Mouse (Mus musculus): ENCODE results near the gene Adprhl2. TPM values are rescaled to one million over a fixed set of nuclear protein-coding genes. Genes with fewer than 3 reads are reported as not detected.

Adprhl2 gene
- polyA plus RNA-seq, 1 experiment from 2014 or later: 92.3 TPM

- H3K9me3 ChIP-seq: peaks cover 4% of the 10 kb centered on the region; the same call in 1 of the 2 replicates
- 59% methylated on average over 4 of the region's 4 CpGs for WGBS
- peaks cover 61% of the 10 kb centered on the region for H3K27me3 ChIP-seq (replicated peaks; ENCODE audit: low read depth, poor library complexity, severe bottlenecking)
- DNase-seq (ENCODE audit: low spot score): no peak
- no peaks in the 10 kb centered on the region for H3K36me3 ChIP-seq (replicated peaks)
- H3K27ac ChIP-seq (replicated peaks): no peak overlapping the region
- peaks cover 43% of the 10 kb centered on the region for H3K4me1 ChIP-seq
- no peak overlapping the region for H3K4me3 ChIP-seq
Observed at GRCm38 (mm10) chr4:126303877-126304276, 17.6 kb downstream of the Adprhl2 start.

DNA sequence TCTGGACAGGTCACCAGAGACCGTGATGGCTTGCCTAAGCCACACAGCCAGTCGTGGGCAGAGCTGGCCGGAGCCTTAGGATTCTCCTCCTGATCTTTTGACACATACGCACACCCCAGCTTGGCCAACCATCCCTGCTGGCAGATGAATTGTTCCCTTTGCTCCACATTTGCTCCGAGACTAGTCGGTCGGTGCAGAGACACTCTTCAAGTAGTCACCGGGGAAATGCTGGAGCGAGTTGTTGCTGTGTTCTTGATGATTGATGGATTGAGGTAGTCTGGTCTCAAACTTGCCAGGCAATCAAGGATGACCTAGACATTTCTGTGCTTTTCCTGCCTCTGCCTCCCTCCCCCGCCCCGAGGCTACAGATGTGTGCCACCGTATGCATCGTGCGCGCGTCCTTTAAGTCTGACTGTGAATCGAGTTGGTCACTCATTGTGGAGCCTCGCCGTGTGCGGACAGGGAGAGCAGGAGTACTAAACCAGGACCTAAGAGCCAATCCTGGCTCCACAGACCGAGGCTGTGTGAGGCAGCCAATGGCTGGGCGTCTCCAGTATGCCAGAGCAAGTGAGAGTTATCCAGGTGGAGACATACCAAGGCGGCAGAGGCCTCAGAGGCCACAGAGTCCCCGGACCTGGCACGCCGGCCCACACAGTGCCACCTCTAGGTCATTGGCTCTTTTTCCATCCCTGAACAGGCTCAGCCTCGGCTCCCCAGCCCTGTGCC is 19.8 kb downstream of the Adprhl2 start:
- Histone ChIP-seq H3K27me3 (replicated peaks; ENCODE audit: low read depth, poor library complexity, severe bottlenecking) (peaks cover 78% of the 10 kb centered on the region), H3K4me1 (peaks cover 52% of the 10 kb centered on the region), H3K9me3 (peaks cover 4% of the 10 kb centered on the region; the same call in 1 of the 2 replicates), H3K4me3 (peak overlapping the region; percentile 59), H3K36me3 (replicated peaks) (0 out of 2 replicates have a peak, but pooled peaks cover 5% of the 10 kb centered on the region), H3K27ac (replicated peaks) (peak overlapping the region; percentile 83)
- WGBS: 3% methylated on average over 27 of the region's 27 CpGs
- DNase-seq (ENCODE audit: low spot score): peak; percentile 60

DNA sequence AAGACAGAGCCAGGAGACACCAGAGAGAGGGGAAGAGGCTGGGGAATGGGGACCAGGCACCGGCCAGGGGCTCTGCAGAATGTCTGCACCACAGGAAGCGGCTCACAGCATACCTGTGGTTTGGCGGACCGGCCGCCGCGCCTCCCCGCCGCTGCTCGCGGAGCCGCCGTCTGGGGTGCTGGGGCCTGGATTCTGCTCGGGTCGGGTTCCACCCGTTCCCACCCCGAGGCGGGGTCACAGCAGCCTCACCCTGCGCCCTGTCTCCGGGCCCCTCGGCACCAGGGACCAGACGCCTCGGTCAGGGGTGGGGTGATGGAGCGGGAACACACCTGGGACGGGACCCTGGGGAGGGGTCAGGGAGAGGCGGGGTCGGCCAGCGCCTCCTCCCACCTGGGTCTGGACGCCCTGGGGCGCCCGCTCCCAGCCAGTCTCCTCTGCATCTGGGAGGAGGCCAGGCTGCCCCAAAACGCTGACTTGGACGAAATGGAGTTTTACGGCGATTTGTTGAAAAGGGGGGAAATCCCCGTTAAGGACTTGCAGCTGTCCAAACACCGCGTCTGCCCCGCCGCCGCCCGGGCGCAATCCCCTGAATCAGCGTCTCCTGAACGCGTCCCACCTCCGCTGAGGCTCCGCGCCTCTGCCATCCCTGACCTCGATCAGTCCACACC is 20.5 kb downstream of the Adprhl2 start:
- Histone ChIP-seq H3K27me3 (replicated peaks; ENCODE audit: low read depth, poor library complexity, severe bottlenecking) (peaks cover 85% of the 10 kb centered on the region), H3K9me3 (peaks cover 2% of the 10 kb centered on the region; the same call in 1 of the 2 replicates), H3K4me3 (peak overlapping the region; percentile 59), H3K27ac (replicated peaks) (peak overlapping the region; percentile 83), H3K36me3 (replicated peaks) (0 out of 2 replicates have a peak, but pooled peaks cover 5% of the 10 kb centered on the region), H3K4me1 (peaks cover 57% of the 10 kb centered on the region)
- DNase-seq (ENCODE audit: low spot score): peak; percentile 82
- WGBS: under 1% methylated on average over 50 of the region's 50 CpGs

DNA sequence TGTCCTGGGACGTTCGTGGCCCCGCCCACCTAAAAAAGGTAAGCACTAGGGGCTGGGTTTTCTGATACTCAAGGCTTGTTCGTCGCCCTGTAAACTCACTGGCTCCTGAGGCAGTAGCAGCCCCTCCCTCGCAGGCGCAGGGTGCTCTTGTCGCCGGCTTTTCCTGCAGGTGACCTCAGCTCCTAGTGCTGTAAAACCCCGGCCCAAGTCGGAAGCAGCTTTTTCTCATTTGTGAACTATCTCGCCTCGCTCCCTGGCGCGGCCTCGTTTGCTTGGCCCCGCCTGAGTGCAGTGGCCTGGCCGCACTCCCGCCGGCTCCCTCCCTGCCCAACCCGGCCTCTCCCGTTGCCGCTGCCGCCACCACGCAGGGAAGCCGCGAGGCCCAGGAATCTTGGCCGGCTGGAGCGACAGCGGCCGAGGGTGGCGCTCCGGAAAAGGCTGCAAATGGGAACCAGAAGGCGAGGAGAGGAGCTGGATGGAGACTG is 24.8 kb downstream of the Adprhl2 start:
- H3K4me1 ChIP-seq: peaks cover 49% of the 10 kb centered on the region
- H3K9me3 ChIP-seq: no peaks in the 10 kb centered on the region
- peak overlapping the region; percentile 54 for H3K4me3 ChIP-seq
- H3K36me3 ChIP-seq (replicated peaks): 0 out of 2 replicates have a peak, but pooled peaks cover 5% of the 10 kb centered on the region
- peaks cover 76% of the 10 kb centered on the region for H3K27me3 ChIP-seq (replicated peaks; ENCODE audit: low read depth, poor library complexity, severe bottlenecking)
- 1% methylated on average over 34 of the region's 34 CpGs for WGBS
- peak overlapping the region; percentile 81 for H3K27ac ChIP-seq (replicated peaks)
- DNase-seq (ENCODE audit: low spot score): peak; percentile 81

DNA sequence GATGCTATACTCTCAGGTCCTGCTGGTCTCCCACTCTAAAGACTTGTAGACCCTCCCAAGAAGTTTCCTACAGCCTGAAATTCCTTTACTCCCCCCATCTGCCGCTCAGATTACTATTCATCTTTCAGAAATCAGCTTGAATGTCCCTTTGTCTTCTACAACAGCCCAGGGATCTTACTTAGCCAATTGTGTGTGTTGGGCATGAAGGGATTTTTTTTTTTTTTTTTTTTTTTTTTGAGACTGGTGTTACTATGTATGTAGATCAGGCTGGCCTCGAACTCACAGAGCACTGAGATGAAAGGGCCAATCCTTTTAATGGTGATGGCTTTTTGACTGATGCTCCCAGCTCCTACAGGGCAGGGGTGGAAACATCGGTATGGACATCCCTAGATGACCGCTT is 25.6 kb downstream of the Adprhl2 start:
- DNase-seq (ENCODE audit: low spot score): no peak
- peaks cover 73% of the 10 kb centered on the region for H3K27me3 ChIP-seq (replicated peaks; ENCODE audit: low read depth, poor library complexity, severe bottlenecking)

DNA sequence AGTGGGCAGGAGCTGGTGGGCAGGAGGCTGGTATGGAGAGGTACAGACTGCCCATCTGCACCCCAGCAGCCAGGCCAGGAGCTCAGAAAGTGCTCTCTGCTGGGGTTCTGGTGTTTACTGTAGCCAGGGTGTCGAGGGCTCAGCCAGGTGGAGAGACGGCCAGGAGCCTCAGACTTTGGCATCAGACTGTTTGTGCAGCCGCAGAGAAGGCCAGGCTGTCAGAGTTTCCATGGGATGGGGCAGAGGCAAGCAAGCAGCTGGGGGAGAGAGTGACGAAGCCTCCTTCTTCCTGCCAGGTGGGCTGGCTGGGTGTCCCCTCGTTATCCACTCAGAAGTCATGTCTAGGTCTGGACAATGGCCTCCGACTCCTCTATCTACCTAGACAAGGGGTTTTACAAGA is 26.4 kb downstream of the Adprhl2 start:
- H3K27me3 ChIP-seq (replicated peaks; ENCODE audit: low read depth, poor library complexity, severe bottlenecking): peaks cover 73% of the 10 kb centered on the region
- H3K9me3 ChIP-seq: no peaks in the 10 kb centered on the region
- H3K4me1 ChIP-seq: peaks cover 47% of the 10 kb centered on the region
- DNase-seq (ENCODE audit: low spot score): no peak
- H3K4me3 ChIP-seq: no peak overlapping the region
- WGBS: 65% methylated on average over 6 of the region's 6 CpGs
- 0 out of 2 replicates have a peak overlapping the region, but pooled peaks have one; percentile 12 for H3K27ac ChIP-seq (replicated peaks)
- 0 out of 2 replicates have a peak, but pooled peaks cover 5% of the 10 kb centered on the region for H3K36me3 ChIP-seq (replicated peaks)

More for the DNA sequence above, 25.6 kb downstream of the Adprhl2 start:
- Histone ChIP-seq H3K9me3 (no peaks in the 10 kb centered on the region), H3K27ac (replicated peaks) (no peak overlapping the region), H3K4me3 (peak overlapping the region; percentile 54; the same call in 1 of the 2 replicates), H3K36me3 (replicated peaks) (0 out of 2 replicates have a peak, but pooled peaks cover 5% of the 10 kb centered on the region), H3K4me1 (peaks cover 48% of the 10 kb centered on the region)
- 39% methylated on average over 4 of the region's 4 CpGs for WGBS

- Histone ChIP-seq H3K36me3 (replicated peaks) (no peaks in the 10 kb centered on the region), H3K4me1 (peaks cover 53% of the 10 kb centered on the region), H3K27me3 (replicated peaks; ENCODE audit: low read depth, poor library complexity, severe bottlenecking) (peaks cover 72% of the 10 kb centered on the region), H3K27ac (replicated peaks) (peak overlapping the region; percentile 11; the same call in 1 of the 2 replicates), H3K4me3 (no peak overlapping the region), H3K9me3 (0 out of 2 replicates have a peak, but pooled peaks cover under 1% of the 10 kb centered on the region)
- 23% methylated on average over 13 of the region's 13 CpGs for WGBS
- DNase-seq (ENCODE audit: low spot score): no peak
Observed at GRCm38 (mm10) chr4:126291196-126291595, 30.3 kb downstream of the Adprhl2 start.

- peaks cover 72% of the 10 kb centered on the region for H3K27me3 ChIP-seq (replicated peaks; ENCODE audit: low read depth, poor library complexity, severe bottlenecking)
- peaks cover 52% of the 10 kb centered on the region for H3K4me1 ChIP-seq
- 77% methylated on average over 8 of the region's 8 CpGs for WGBS
- no peak for DNase-seq (ENCODE audit: low spot score)
- H3K4me3 ChIP-seq: no peak overlapping the region
- 0 out of 2 replicates have a peak, but pooled peaks cover 7% of the 10 kb centered on the region for H3K9me3 ChIP-seq
- H3K27ac ChIP-seq (replicated peaks): no peak overlapping the region
- H3K36me3 ChIP-seq (replicated peaks): no peaks in the 10 kb centered on the region
Observed at GRCm38 (mm10) chr4:126290314-126290713, 31.2 kb downstream of the Adprhl2 start.

- DNase-seq (ENCODE audit: low spot score): no peak
- Histone ChIP-seq H3K4me1 (peaks cover 58% of the 10 kb centered on the region), H3K9me3 (0 out of 2 replicates have a peak, but pooled peaks cover 7% of the 10 kb centered on the region), H3K36me3 (replicated peaks) (no peaks in the 10 kb centered on the region), H3K27ac (replicated peaks) (0 out of 2 replicates have a peak overlapping the region, but pooled peaks have one; percentile 21), H3K4me3 (peak overlapping the region; percentile 59; the same call in 1 of the 2 replicates), H3K27me3 (replicated peaks; ENCODE audit: low read depth, poor library complexity, severe bottlenecking) (peaks cover 81% of the 10 kb centered on the region)
- WGBS: 37% methylated on average over 17 of the region's 17 CpGs
Observed at GRCm38 (mm10) chr4:126288085-126288666, 33.3 kb downstream of the Adprhl2 start.

DNA sequence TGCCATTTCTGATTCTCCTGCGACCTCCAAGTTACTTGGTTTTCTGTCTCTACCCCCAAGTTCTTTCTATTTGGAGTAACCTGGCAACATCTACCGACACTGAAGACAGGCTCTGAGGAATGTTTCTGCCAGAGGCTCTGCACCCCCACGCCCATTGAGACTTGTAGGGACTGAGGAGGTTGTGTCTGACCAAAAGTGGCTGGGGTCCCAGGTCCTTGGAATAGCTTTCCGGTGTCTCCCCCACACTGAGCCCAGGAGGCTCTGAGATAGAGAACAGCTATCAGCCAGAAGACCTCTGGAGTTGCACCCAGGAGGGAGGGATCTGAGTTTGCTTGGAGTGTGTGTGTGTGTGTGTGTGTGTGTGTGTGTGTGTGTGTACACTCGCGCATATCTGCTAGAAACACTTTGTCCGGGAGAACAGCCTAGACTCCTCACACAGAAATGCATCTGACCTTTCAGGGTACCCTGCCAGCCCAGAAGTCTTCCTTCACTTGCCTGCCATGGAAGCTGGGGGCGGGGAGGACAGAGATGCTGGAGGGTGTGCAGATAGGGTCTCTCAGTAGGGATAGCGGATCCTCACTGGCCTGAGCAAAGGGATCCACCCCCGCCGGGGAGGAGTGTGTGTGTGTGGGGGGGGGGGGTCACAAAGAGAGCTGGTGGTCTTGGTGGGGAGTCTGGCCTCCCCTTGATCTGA is 34.1 kb downstream of the Adprhl2 start:
- 0 out of 2 replicates have a peak, but pooled peaks cover 7% of the 10 kb centered on the region for H3K9me3 ChIP-seq
- no peaks in the 10 kb centered on the region for H3K36me3 ChIP-seq (replicated peaks)
- H3K27me3 ChIP-seq (replicated peaks; ENCODE audit: low read depth, poor library complexity, severe bottlenecking): peaks cover 86% of the 10 kb centered on the region
- 40% methylated on average over 11 of the region's 11 CpGs for WGBS
- H3K4me3 ChIP-seq: peak overlapping the region; percentile 59
- H3K4me1 ChIP-seq: peaks cover 62% of the 10 kb centered on the region
- no peak for DNase-seq (ENCODE audit: low spot score)
- no peak overlapping the region for H3K27ac ChIP-seq (replicated peaks)

DNA sequence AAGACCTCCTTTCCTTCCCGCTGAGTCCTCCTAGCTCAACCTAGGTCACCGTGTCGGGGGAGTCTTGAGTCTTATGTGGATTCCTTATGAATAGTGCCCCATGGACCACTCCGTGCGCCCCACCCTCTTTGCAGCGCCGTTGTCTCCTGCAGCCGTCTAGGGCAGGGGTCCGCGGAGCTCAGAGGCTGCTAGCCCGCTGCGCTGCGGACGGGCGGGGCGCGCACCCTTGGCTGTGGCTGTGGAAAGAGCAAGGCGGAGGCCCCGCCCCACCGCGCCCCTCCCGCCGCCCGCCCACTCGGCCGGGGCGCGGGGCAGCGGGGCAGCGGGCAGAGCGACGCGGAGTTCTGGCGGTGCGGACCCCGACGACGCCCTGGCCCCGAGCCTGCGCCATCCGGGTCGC is 35.0 kb downstream of the Adprhl2 start, which contains the start of gene Col8a2:
Gene Col8a2 (plus strand): TSS at position 302 of the 400 bp plus-strand sequence.
- Histone ChIP-seq H3K27ac (replicated peaks) (peak within 1 kb of the TSS; percentile 68), H3K4me3 (peak within 1 kb of the TSS; percentile 59), H3K27me3 (replicated peaks; ENCODE audit: low read depth, poor library complexity, severe bottlenecking) (peaks cover 88% of the 10 kb centered on the region), H3K9me3 (0 out of 2 replicates have a peak, but pooled peaks cover 7% of the 10 kb centered on the region), H3K4me1 (peaks cover 71% of the 10 kb centered on the region), H3K36me3 (replicated peaks) (no peaks in the 10 kb centered on the region)
- 2% methylated on average over 42 of the region's 42 CpGs for WGBS
- peak; percentile 61 for DNase-seq (ENCODE audit: low spot score)

Measured in embryonic facial prominence, embryonic 10.5 days (tissue).